Mouse (Mus musculus): ENCODE results near the gene Mcam. TPM values are rescaled to one million over a fixed set of nuclear protein-coding genes. Genes with fewer than 3 reads are reported as not detected.

Gene Mcam
- polyA plus RNA-seq, 1 experiment: 21.7 TPM

GRCm38 (mm10) chr9:44124317-44124716, 10.0 kb upstream of the Mcam start:
- Histone ChIP-seq H3K36me3 (ENCODE audit: control insufficient read depth, insufficient read depth) (no peaks in the 10 kb centered on the region), H3ac (ENCODE audit: control insufficient read depth, insufficient read length, low read depth) (no peak overlapping the region), H3K79me3 (ENCODE audit: low read depth) (no peaks in the 10 kb centered on the region), H3K27me3 (ENCODE audit: control insufficient read depth, insufficient read depth, insufficient read length) (no peaks in the 10 kb centered on the region), H3K4me3 (ENCODE audit: insufficient read depth, poor library complexity, severe bottlenecking) (no peak overlapping the region), H3K79me2 (ENCODE audit: control insufficient read depth, insufficient read depth) (no peaks in the 10 kb centered on the region)
- TF ChIP-seq CTCF (IDR thresholded peaks at IDR 0.05; ENCODE audit: control insufficient read depth, insufficient read depth, insufficient read length) (no peak), USF1 (IDR thresholded peaks at IDR 0.05; ENCODE audit: low read depth) (no peak), MAX (IDR thresholded peaks at IDR 0.05) (no peak), MYOG (IDR thresholded peaks at IDR 0.05; ENCODE audit: control insufficient read depth, extremely low read depth, insufficient read length) (no peak), MYOD1 (IDR thresholded peaks at IDR 0.05; ENCODE audit: control insufficient read depth, insufficient read length, low read depth) (no peak), FOSL1 (IDR thresholded peaks at IDR 0.05; ENCODE audit: insufficient read depth, low read length, poor library complexity, severe bottlenecking) (no peak), CEBPB (IDR thresholded peaks at IDR 0.05; ENCODE audit: low read depth) (no peak)

- no peaks in the 10 kb centered on the region for H3K79me3 ChIP-seq (ENCODE audit: low read depth)
- no peak for TF ChIP-seq MYOG (IDR thresholded peaks at IDR 0.05; ENCODE audit: control insufficient read depth, extremely low read depth, insufficient read length)
- TF ChIP-seq MYOD1 (IDR thresholded peaks at IDR 0.05; ENCODE audit: control insufficient read depth, insufficient read length, low read depth): no peak
- TF ChIP-seq FOSL1 (IDR thresholded peaks at IDR 0.05; ENCODE audit: insufficient read depth, low read length, poor library complexity, severe bottlenecking): no peak
- TF ChIP-seq USF1 (IDR thresholded peaks at IDR 0.05; ENCODE audit: low read depth): no peak
- TF ChIP-seq CEBPB (IDR thresholded peaks at IDR 0.05; ENCODE audit: low read depth): no peak
- no peak for TF ChIP-seq MAX (IDR thresholded peaks at IDR 0.05)
- TF ChIP-seq CTCF (IDR thresholded peaks at IDR 0.05; ENCODE audit: control insufficient read depth, insufficient read depth, insufficient read length): no peak
- H3K4me3 ChIP-seq (ENCODE audit: insufficient read depth, poor library complexity, severe bottlenecking): no peak overlapping the region
- H3K79me2 ChIP-seq (ENCODE audit: control insufficient read depth, insufficient read depth): no peaks in the 10 kb centered on the region
- H3K36me3 ChIP-seq (ENCODE audit: control insufficient read depth, insufficient read depth): no peaks in the 10 kb centered on the region
- no peaks in the 10 kb centered on the region for H3K27me3 ChIP-seq (ENCODE audit: control insufficient read depth, insufficient read depth, insufficient read length)
- H3ac ChIP-seq (ENCODE audit: control insufficient read depth, insufficient read length, low read depth): no peak overlapping the region
These were observed 9.2 kb upstream of the Mcam start for GRCm38 (mm10) chr9:44125026-44125425.

GRCm38 (mm10) chr9:44125546-44126428, 8.5 kb upstream of the Mcam start:
- no peak for TF ChIP-seq MYOD1 (IDR thresholded peaks at IDR 0.05; ENCODE audit: control insufficient read depth, insufficient read length, low read depth)
- TF ChIP-seq CTCF (IDR thresholded peaks at IDR 0.05; ENCODE audit: control insufficient read depth, insufficient read depth, insufficient read length): peak; percentile 41
- Histone ChIP-seq H3ac (ENCODE audit: control insufficient read depth, insufficient read length, low read depth) (no peak overlapping the region), H3K79me3 (ENCODE audit: low read depth) (no peaks in the 10 kb centered on the region), H3K79me2 (ENCODE audit: control insufficient read depth, insufficient read depth) (no peaks in the 10 kb centered on the region), H3K36me3 (ENCODE audit: control insufficient read depth, insufficient read depth) (no peaks in the 10 kb centered on the region), H3K4me3 (ENCODE audit: insufficient read depth, poor library complexity, severe bottlenecking) (no peak overlapping the region), H3K27me3 (ENCODE audit: control insufficient read depth, insufficient read depth, insufficient read length) (no peaks in the 10 kb centered on the region)

- no peak overlapping the region for H3ac ChIP-seq (ENCODE audit: control insufficient read depth, insufficient read length, low read depth)
- H3K79me3 ChIP-seq (ENCODE audit: low read depth): no peaks in the 10 kb centered on the region
- H3K36me3 ChIP-seq (ENCODE audit: control insufficient read depth, insufficient read depth): no peaks in the 10 kb centered on the region
- H3K27me3 ChIP-seq (ENCODE audit: control insufficient read depth, insufficient read depth, insufficient read length): no peaks in the 10 kb centered on the region
- no peaks in the 10 kb centered on the region for H3K79me2 ChIP-seq (ENCODE audit: control insufficient read depth, insufficient read depth)
- H3K4me3 ChIP-seq (ENCODE audit: insufficient read depth, poor library complexity, severe bottlenecking): no peak overlapping the region
- no peak for TF ChIP-seq CEBPB (IDR thresholded peaks at IDR 0.05; ENCODE audit: low read depth)
- TF ChIP-seq USF1 (IDR thresholded peaks at IDR 0.05; ENCODE audit: low read depth): no peak
- TF ChIP-seq MYOD1 (IDR thresholded peaks at IDR 0.05; ENCODE audit: control insufficient read depth, insufficient read length, low read depth): no peak
- no peak for TF ChIP-seq MAX (IDR thresholded peaks at IDR 0.05)
- no peak for TF ChIP-seq FOSL1 (IDR thresholded peaks at IDR 0.05; ENCODE audit: insufficient read depth, low read length, poor library complexity, severe bottlenecking)
- no peak for TF ChIP-seq MYOG (IDR thresholded peaks at IDR 0.05; ENCODE audit: control insufficient read depth, extremely low read depth, insufficient read length)
- TF ChIP-seq CTCF (IDR thresholded peaks at IDR 0.05; ENCODE audit: control insufficient read depth, insufficient read depth, insufficient read length): no peak
These were observed 7.5 kb upstream of the Mcam start for GRCm38 (mm10) chr9:44126746-44127145.

- H3K4me3 ChIP-seq (ENCODE audit: insufficient read depth, poor library complexity, severe bottlenecking): no peak overlapping the region
- H3K79me2 ChIP-seq (ENCODE audit: control insufficient read depth, insufficient read depth): no peaks in the 10 kb centered on the region
- no peak overlapping the region for H3ac ChIP-seq (ENCODE audit: control insufficient read depth, insufficient read length, low read depth)
- TF ChIP-seq MYOD1 (IDR thresholded peaks at IDR 0.05; ENCODE audit: control insufficient read depth, insufficient read length, low read depth): no peak
- no peak for TF ChIP-seq MAX (IDR thresholded peaks at IDR 0.05)
- no peak for TF ChIP-seq CTCF (IDR thresholded peaks at IDR 0.05; ENCODE audit: control insufficient read depth, insufficient read depth, insufficient read length)
- no peak for TF ChIP-seq FOSL1 (IDR thresholded peaks at IDR 0.05; ENCODE audit: insufficient read depth, low read length, poor library complexity, severe bottlenecking)
- no peak for TF ChIP-seq USF1 (IDR thresholded peaks at IDR 0.05; ENCODE audit: low read depth)
- no peak for TF ChIP-seq CEBPB (IDR thresholded peaks at IDR 0.05; ENCODE audit: low read depth)
- no peak for TF ChIP-seq MYOG (IDR thresholded peaks at IDR 0.05; ENCODE audit: control insufficient read depth, extremely low read depth, insufficient read length)
- H3K27me3 ChIP-seq (ENCODE audit: control insufficient read depth, insufficient read depth, insufficient read length): no peaks in the 10 kb centered on the region
- H3K79me3 ChIP-seq (ENCODE audit: low read depth): no peaks in the 10 kb centered on the region
- H3K36me3 ChIP-seq (ENCODE audit: control insufficient read depth, insufficient read depth): no peaks in the 10 kb centered on the region
These were observed 6.9 kb upstream of the Mcam start for GRCm38 (mm10) chr9:44127351-44127801.

Data from C2C12 (cell line).